Mouse (Mus musculus) duodenum, adult 2 months (tissue): Measurements from ENCODE around the gene Crnkl1. TPM values are rescaled to one million over a fixed set of nuclear protein-coding genes. Genes with fewer than 3 reads are reported as not detected.

Experiments
- polyA plus RNA-seq: library from polyadenylated mRNA; depleted of rRNA; stranded (reverse); fragments of >200 nt; gene quantifications from 2 replicates; pipeline ENCODE4 v1.2.3, GENCODE M21; 2012; ENCODE audit warnings: low replicate concordance; rRNA removed

Gene Crnkl1
- 2.1 and 7.1 TPM in 2 replicates for polyA plus RNA-seq

GRCm38 (mm10) chr2:145934339-145935231 is at the start of gene Crnkl1, which contains the start of gene Cfap61:
TSS of gene Crnkl1 (minus strand) at chr2:145935014.
TSS of gene Cfap61 (plus strand) at chr2:145934784.

GRCm38 (mm10) chr2:145901861-145902260 is 33.0 kb downstream of the Crnkl1 start, which contains the start of gene Naa20:
TSS of gene Naa20 (plus strand) at chr2:145902099.

Other genes with a start within 250 kb of the Crnkl1 start
- gene Naa20, start 32.9 kb downstream of the Crnkl1 start, polyA plus RNA-seq, result 9.2 and 15.3 TPM in 2 replicates
- not detected in 2 replicates for gene Cfap61, start 230 bp downstream of the Crnkl1 start, polyA plus RNA-seq